Mouse (Mus musculus): ENCODE measurements around the gene Cbx2.
A peak's percentile ranks its signal among the peaks of the same experiment; 100 is the strongest.

Gene Cbx2

GRCm38 (mm10) chr11:119017506-119017905 is 5.3 kb upstream of the Cbx2 start:
- DNase-seq (ENCODE audit: low spot score) = peak; percentile 54

GRCm38 (mm10) chr11:119021180-119021579 is 1.6 kb upstream of the Cbx2 start:
- DNase-seq (ENCODE audit: low spot score) = no peak

- peak; percentile 63 for DNase-seq (ENCODE audit: low spot score)
Observed at GRCm38 (mm10) chr11:119022068-119022894, 481 bp upstream of the Cbx2 start.

DNA sequence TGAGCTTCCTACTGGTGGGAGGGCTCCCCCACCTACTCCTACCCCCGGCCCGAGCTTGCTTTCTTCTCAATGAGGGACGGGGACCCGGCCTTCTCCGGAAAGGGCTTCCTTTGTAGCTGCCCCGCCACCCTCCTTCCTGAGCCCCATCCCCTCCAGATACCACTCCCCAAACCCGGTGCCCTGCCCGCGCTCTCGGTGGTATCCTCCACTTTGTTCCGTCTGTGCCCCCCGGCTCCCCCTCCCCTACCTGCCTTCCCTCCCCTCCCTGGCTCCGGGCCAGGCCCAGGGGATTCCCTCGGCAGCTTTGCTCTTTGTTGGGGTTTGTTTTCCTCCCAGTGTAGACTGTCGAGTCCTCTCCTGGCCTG is 836 bp downstream of the Cbx2 start:
- DNase-seq (ENCODE audit: low spot score) = peak; percentile 75

GRCm38 (mm10) chr11:119024260-119024659 is 1.5 kb downstream of the Cbx2 start:
- no peak for DNase-seq (ENCODE audit: low spot score)

DNA sequence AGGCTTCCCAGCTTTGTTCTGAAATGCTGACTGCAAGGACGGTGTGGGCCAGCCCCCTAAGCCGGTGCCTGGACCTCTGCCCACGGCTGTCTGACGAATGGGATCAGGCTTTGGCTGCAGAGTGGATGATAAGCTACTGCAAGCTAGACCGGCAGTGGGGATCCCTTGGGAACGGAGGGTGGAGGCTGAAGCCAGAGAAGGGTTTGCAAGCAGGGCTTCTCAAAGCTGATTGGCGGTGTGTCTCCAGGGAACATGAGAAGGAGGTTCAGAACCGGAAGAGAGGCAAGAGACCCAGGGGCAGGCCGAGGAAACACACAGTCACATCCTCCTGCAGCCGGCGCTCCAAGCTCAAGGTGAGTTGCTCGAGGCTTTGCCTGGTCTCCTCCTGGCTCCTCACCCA is 3.4 kb downstream of the Cbx2 start:
- DNase-seq (ENCODE audit: low spot score) = no peak

DNA sequence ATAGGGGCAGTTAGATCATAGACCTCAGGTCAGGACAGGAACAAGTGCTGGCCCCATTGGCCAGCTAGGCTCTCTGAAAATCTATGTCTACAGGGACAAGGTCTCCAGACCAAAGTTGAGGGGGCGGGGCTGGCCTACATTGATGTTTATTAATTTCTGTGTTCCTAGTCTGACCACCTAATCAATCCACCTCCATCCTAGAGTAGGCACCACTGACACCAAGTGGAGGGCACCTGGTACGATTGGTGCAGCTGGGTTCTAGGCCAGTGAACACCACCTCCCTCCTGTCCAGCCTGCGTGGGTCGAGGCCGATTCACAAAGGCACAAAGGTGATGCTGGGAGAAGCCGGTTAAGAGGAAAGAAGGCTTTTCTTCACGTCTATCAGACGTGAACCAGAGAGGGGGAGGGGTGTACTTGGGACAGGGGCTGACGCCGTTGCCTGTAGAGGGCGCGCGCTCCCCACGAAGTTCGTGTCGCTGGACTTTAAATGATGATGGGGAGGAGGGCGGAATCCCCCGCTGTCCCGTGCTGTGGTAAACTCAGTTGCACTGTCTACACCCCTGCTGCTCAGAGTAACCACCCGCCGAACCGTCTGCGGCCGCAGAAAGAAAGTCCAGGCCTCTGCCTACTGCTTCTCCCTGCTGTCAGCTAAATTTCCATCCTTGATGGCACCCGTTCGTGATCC is 11.3 kb downstream of the Cbx2 start:
- DNase-seq (ENCODE audit: low spot score) = peak; percentile 93

- DNase-seq (ENCODE audit: low spot score) = peak; percentile 37
Observed at GRCm38 (mm10) chr11:119034635-119035034, 11.9 kb downstream of the Cbx2 start.

- DNase-seq (ENCODE audit: low spot score) = no peak
Observed at GRCm38 (mm10) chr11:119035094-119035685, 12.4 kb downstream of the Cbx2 start.

GRCm38 (mm10) chr11:119035686-119036165 is 13.0 kb downstream of the Cbx2 start:
- DNase-seq (ENCODE audit: low spot score) = peak; percentile 72

DNA sequence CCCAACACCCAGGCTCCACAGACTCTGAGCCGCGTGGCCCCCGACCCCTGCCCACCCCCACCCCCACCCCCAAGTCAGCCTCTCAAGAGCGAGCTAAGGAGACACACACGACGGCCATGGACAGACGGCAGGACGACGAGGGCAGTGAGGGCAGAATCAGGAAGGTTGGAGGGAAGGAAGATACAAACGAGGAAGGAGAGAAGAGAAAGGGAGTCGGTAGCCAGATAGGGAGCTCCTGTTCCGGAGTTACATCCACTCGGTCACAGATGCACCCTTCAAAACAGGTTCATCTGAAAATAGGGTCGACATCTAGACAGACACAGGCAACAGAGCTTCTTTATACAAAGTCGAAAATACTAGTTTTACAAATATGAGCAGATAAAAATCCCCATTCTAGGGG is 13.7 kb downstream of the Cbx2 start:
- peak; percentile 45 for DNase-seq (ENCODE audit: low spot score)

- DNase-seq (ENCODE audit: low spot score) = peak; percentile 75
Observed at GRCm38 (mm10) chr11:119036934-119037779, 14.4 kb downstream of the Cbx2 start.

- peak; percentile 73 for DNase-seq (ENCODE audit: low spot score)
Observed at GRCm38 (mm10) chr11:119037780-119038401, 15.1 kb downstream of the Cbx2 start.

DNA sequence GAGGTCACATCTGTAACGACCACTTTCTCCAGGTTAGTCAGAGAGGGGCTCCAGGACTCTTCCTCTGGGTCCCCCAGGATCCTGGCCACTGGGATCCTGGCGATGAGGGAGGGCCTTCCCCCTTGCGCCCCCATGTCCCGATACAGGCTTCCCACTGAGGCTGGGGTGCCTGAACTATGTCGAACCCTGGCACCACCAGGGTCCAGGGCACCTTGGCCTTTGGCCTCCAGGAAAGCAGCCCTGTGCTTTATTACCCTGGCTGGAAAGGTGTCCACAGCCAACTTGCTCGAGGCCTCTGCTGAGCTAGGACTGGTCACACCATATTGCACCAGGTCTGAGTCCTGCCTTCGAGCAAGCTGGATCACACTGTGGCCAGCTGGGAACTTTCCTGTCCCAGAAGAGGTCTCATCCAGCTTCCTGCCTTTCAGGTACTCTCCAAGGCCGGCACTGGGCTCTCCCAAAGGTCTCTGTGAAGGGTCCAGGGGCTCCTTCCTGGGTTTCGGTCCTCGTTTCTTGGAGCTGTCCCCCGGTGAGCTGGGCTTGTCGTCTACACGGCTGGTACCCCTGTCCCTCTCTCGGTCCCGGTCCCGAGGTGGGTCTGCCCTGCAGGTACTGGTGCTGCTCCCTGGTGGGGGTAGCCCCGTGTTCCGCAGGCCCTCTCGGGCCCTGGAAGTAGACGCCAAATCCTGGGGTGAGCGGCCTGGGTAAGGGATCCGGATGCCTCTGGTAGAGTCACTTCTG is 16.2 kb downstream of the Cbx2 start:
- no peak for DNase-seq (ENCODE audit: low spot score)

DNA sequence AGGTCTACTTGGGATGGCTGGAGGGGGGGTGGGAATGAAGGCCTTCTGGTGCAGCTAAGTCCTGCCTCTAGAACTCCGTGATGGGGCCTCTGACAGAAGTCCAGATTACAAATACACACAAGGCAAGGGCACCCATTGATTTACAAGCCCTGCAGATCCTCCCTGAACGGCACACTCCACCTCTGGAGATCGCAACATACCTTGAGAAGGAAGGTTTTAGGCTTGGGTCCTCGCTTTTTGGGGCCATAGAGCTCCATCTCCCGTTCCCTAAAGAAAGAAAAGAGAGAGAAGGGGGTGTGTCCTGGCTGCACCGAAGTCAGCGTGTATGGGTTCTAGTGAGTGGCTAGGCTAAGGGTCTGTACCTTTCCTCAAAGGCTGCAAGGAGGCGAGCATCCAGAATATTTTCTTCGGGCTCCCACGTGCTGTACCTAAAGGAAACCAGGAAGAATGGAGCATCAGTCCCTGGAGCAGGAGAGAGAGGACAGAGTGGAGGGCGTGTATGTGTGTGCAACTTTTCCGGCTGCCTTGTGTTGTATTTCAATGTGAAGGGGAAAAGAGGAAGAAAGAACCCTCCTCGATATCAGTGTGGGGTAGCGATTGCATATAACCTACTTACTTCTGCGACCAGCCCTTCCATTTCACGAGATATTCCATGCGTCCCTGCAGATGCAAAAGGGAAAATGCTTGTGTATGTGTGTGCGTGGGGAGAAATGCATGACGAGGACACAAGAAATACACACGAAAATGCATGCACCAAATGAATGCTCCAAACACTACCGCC is 17.2 kb downstream of the Cbx2 start:
- DNase-seq (ENCODE audit: low spot score) = peak; percentile 38

DNA sequence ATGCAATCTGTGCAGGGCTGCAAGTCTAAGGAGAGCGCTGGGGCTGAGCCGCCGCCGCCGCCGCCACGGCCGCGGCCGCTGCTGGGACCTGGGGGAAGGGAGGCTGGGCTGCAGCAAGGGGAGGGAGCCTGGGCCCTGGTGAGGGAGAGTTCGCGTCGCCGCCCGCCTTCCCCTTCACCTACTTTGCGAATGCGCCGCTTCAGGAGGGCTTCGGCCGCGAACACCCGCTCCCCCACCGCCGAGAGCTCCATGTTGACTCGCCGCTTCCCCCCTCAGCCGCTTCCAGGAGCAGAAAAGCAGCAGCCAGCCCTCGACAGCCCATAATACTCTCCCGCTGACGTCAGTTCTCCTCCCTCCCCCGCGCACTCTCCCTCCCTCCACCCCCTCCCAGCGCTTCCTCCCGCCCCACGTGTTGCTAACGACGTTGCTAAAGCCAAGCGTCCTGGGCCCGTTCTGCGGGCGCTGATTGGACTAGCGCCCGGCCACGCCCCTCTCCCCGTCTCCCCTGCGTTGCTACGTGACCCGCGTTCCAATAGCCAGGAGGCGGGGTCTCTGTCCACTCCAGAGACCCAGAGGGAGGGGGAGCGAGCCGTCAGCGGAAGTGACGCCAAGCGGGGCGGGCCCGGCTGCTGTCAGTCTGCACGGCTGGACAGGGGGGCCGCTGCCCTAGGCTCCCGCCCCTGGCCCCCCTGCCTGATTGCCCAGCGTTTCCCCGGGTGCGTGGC is 18.0 kb downstream of the Cbx2 start, which contains the start of gene Cbx8:
Cbx8 (minus strand) TSS at position 370 of the 725 bp plus-strand sequence.
- DNase-seq (ENCODE audit: low spot score) = peak; percentile 100

- peak; percentile 81 for DNase-seq (ENCODE audit: low spot score)
Observed at GRCm38 (mm10) chr11:119041325-119041716, 18.6 kb downstream of the Cbx2 start.

GRCm38 (mm10) chr11:119041750-119042465 is 19.1 kb downstream of the Cbx2 start:
- DNase-seq (ENCODE audit: low spot score) = peak; percentile 65
